Mouse (Mus musculus): ENCODE measurements around the gene Vdr. TPM values are rescaled to one million over a fixed set of nuclear protein-coding genes. Genes with fewer than 3 reads are reported as not detected.
A peak's percentile ranks its signal among the peaks of the same experiment; 100 is the strongest.

Gene Vdr
- polyA plus RNA-seq, 1 experiment from 2014 or later: 0.15 TPM

GRCm38 (mm10) chr15:97816199-97816994, 94.0 kb downstream of the Vdr start:
- Histone ChIP-seq H3K4me1 (peaks cover 50% of the 10 kb centered on the region), H3K9me3 (replicated peaks) (no peaks in the 10 kb centered on the region), H3K36me3 (peaks cover 31% of the 10 kb centered on the region), H3K27me3 (ENCODE audit: low read depth, poor library complexity, severe bottlenecking) (no peaks in the 10 kb centered on the region), H3K27ac (no peak overlapping the region), H3K4me3 (no peak overlapping the region)
- DNase-seq (ENCODE audit: low spot score): no peak
- WGBS: 93% methylated on average over 17 of the region's 17 CpGs

DNA sequence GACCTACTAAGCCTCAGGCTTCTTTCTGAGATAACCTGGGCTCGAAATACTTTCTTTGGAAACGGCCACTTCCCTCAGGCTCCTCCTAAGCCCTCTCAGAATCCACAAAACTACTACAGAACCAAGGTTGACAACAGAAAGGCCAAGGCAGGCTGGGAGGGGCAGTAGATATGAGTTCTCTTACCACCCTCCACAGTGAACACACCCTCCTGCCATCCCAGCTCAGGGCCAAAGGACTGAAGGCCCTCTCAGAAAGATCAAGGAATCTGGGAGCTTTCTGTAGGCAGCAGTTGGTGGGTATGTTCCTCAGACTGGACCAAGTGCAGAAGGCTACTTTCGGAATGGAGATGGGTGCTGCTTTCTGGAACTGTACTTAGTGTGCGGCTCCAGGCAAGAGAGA, 95.2 kb downstream of the Vdr start:
- no peak for DNase-seq (ENCODE audit: low spot score)
- WGBS: 94% methylated on average over 4 of the region's 4 CpGs
- Histone ChIP-seq H3K9me3 (replicated peaks) (no peaks in the 10 kb centered on the region), H3K4me3 (no peak overlapping the region), H3K4me1 (peaks cover 39% of the 10 kb centered on the region), H3K27me3 (ENCODE audit: low read depth, poor library complexity, severe bottlenecking) (no peaks in the 10 kb centered on the region), H3K36me3 (peaks cover 36% of the 10 kb centered on the region), H3K27ac (0 out of 2 replicates have a peak overlapping the region, but pooled peaks have one; percentile 39)

DNA sequence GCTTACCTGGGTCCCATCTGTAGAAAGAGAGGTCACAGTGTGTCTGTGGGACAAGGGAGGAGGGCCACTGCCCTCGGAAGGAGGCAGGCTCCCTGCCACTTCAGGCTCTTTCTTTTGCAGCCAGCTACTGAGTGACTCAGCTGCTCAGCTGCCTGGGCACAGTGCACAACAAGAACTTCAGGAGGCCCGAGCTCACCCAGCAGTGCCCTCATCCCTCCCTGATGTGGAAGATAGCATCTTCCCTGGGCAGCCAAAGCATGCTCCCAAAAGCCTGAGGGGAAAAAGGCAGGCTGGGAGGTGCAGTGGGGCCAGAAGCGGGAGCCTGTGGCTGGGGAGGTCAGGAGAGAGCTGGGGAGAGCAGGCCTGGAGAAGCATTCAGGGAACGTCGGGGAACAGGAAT, 95.7 kb downstream of the Vdr start:
- H3K27ac ChIP-seq: peak overlapping the region; percentile 39; the same call in 1 of the 2 replicates
- 60% methylated on average over 5 of the region's 5 CpGs for WGBS
- DNase-seq (ENCODE audit: low spot score): no peak
- no peak overlapping the region for H3K4me3 ChIP-seq
- peaks cover 34% of the 10 kb centered on the region for H3K4me1 ChIP-seq
- peaks cover 37% of the 10 kb centered on the region for H3K36me3 ChIP-seq
- no peaks in the 10 kb centered on the region for H3K9me3 ChIP-seq (replicated peaks)
- no peaks in the 10 kb centered on the region for H3K27me3 ChIP-seq (ENCODE audit: low read depth, poor library complexity, severe bottlenecking)

DNA sequence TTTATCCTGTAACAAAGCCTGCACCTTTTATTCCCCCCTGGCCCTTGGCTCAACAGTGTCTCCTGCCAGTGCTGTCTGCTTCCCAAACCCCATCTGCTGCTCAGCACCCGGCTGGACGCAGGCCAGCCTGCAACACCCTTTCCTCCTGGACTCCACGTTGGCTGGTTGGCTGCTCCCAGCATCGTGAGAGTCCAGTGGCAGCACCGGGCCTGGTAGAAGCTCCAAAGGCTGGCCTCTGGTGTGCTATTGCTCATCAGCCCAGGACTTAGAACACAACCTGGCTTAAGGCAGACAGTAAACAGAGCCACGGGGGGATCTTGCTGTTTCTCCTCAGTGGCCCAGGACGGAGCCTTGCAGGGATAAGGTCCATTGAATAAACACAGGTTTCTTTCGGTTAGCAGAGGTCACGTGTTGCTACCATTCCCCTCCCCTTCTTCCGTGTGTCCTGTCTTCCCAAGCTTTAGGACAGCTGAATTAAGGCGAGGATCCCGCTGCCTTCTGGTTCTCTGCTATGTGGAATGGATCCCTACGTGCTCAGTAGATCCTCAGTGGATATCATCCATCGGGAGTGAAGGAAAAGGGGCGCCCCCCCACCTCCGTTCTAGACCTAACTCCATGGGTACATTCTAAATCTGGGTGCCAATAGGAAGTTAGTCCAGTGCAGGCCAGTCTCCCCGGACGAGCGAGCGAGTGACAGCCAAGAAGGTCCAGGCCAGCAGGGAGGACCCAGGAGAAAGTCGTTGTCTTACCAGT, 96.8 kb downstream of the Vdr start:
- Histone ChIP-seq H3K4me3 (no peak overlapping the region), H3K9me3 (replicated peaks) (no peaks in the 10 kb centered on the region), H3K4me1 (peaks cover 33% of the 10 kb centered on the region), H3K36me3 (peaks cover 46% of the 10 kb centered on the region), H3K27me3 (ENCODE audit: low read depth, poor library complexity, severe bottlenecking) (no peaks in the 10 kb centered on the region), H3K27ac (peak overlapping the region; percentile 58)
- 61% methylated on average over 21 of the region's 21 CpGs for WGBS
- DNase-seq (ENCODE audit: low spot score): no peak

DNA sequence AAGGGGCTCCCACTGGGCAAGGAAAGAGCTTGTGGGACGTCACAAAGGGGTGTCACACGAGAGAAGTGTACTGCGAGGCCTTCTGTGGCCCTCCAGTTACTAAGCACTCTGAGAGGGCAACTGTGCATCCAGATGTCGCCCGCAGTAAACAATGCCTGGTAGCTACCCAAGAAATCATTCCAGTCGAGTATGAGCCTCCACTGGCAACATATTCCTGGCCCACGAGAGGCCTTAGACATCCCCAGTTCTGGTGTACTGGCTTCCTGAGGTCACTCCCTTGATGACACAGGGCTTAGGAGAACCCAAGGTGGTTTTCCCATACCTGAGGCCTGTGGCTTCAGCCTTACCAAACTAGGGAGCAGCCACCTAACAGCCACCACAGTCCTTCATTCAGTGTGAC, 97.6 kb downstream of the Vdr start:
- H3K9me3 ChIP-seq (replicated peaks): no peaks in the 10 kb centered on the region
- no peak for DNase-seq (ENCODE audit: low spot score)
- H3K4me3 ChIP-seq: no peak overlapping the region
- H3K27me3 ChIP-seq (ENCODE audit: low read depth, poor library complexity, severe bottlenecking): no peaks in the 10 kb centered on the region
- 70% methylated on average over 7 of the region's 7 CpGs for WGBS
- peaks cover 54% of the 10 kb centered on the region for H3K36me3 ChIP-seq
- H3K4me1 ChIP-seq: peaks cover 28% of the 10 kb centered on the region
- H3K27ac ChIP-seq: peak overlapping the region; percentile 58; the same call in 1 of the 2 replicates

- 0 out of 2 replicates have a peak overlapping the region, but pooled peaks have one; percentile 22 for H3K27ac ChIP-seq
These were observed 98.3 kb downstream of the Vdr start for GRCm38 (mm10) chr15:97812126-97812525.

GRCm38 (mm10) chr15:97811307-97811706, 99.1 kb downstream of the Vdr start:
- Histone ChIP-seq H3K4me1 (peaks cover 28% of the 10 kb centered on the region), H3K27me3 (ENCODE audit: low read depth, poor library complexity, severe bottlenecking) (no peaks in the 10 kb centered on the region), H3K4me3 (no peak overlapping the region), H3K9me3 (replicated peaks) (no peaks in the 10 kb centered on the region), H3K27ac (no peak overlapping the region), H3K36me3 (peaks cover 63% of the 10 kb centered on the region)
- 92% methylated on average over 9 of the region's 9 CpGs for WGBS
- no peak for DNase-seq (ENCODE audit: low spot score)

More at GRCm38 (mm10) chr15:97812126-97812525, 98.3 kb downstream of the Vdr start:
- peaks cover 28% of the 10 kb centered on the region for H3K4me1 ChIP-seq
- H3K36me3 ChIP-seq: peaks cover 59% of the 10 kb centered on the region
- no peak for DNase-seq (ENCODE audit: low spot score)
- no peak overlapping the region for H3K4me3 ChIP-seq
- 89% methylated on average over 6 of the region's 6 CpGs for WGBS
- H3K27me3 ChIP-seq (ENCODE audit: low read depth, poor library complexity, severe bottlenecking): no peaks in the 10 kb centered on the region
- H3K9me3 ChIP-seq (replicated peaks): no peaks in the 10 kb centered on the region

DNA sequence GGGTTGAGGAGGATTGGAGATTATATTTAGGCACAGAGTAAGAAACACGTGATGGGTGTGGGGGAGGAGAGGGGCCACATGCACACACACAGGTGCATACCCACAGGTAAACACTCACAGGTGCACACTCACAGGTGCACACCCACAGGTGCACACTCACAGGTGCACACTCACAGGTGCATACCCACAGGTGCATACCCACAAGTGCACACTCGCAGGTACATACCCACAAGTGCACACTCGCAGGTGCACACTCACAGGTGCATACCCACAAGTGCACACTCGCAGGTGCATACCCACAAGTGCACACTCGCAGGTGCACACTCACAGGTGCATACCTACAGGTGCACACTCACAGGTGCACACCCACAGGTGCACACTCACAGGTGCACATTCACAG, 100.0 kb downstream of the Vdr start:
- no peaks in the 10 kb centered on the region for H3K27me3 ChIP-seq (ENCODE audit: low read depth, poor library complexity, severe bottlenecking)
- no peak overlapping the region for H3K27ac ChIP-seq
- no peak for DNase-seq (ENCODE audit: low spot score)
- H3K36me3 ChIP-seq: peaks cover 64% of the 10 kb centered on the region
- 90% methylated on average over 5 of the region's 5 CpGs for WGBS
- H3K4me1 ChIP-seq: peaks cover 28% of the 10 kb centered on the region
- H3K4me3 ChIP-seq: no peak overlapping the region
- no peaks in the 10 kb centered on the region for H3K9me3 ChIP-seq (replicated peaks)

- Histone ChIP-seq H3K27me3 (ENCODE audit: low read depth, poor library complexity, severe bottlenecking) (no peaks in the 10 kb centered on the region), H3K9me3 (replicated peaks) (no peaks in the 10 kb centered on the region), H3K4me1 (peaks cover 28% of the 10 kb centered on the region), H3K4me3 (no peak overlapping the region), H3K27ac (no peak overlapping the region), H3K36me3 (peaks cover 69% of the 10 kb centered on the region)
- WGBS: 89% methylated on average over 5 of the region's 5 CpGs
- DNase-seq (ENCODE audit: low spot score): no peak
These were observed 100.5 kb downstream of the Vdr start for GRCm38 (mm10) chr15:97809942-97810341.

DNA sequence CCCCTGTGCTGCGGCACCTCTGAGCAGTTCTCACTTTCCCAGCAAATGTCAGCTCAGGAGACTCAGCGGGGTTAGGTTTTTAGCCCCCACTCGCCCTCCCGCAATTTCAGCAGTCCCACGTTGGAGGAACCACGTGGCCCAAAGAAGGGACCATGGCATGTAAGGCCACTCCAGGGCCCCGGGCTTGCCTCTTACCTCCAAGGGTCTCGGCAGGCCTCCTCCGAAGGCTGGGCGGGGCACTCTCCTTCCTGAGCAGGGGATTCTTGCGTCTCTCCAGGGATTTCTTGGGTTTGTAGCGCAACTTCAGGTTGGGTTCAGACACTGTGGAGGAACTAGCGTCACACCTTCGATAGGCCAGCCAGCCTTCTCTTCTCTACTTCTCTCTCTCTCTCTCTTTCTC, 101.2 kb downstream of the Vdr start:
- H3K4me1 ChIP-seq: peaks cover 21% of the 10 kb centered on the region
- DNase-seq (ENCODE audit: low spot score): no peak
- H3K4me3 ChIP-seq: no peak overlapping the region
- H3K9me3 ChIP-seq (replicated peaks): no peaks in the 10 kb centered on the region
- peaks cover 76% of the 10 kb centered on the region for H3K36me3 ChIP-seq
- H3K27me3 ChIP-seq (ENCODE audit: low read depth, poor library complexity, severe bottlenecking): no peaks in the 10 kb centered on the region
- WGBS: 77% methylated on average over 14 of the region's 14 CpGs
- H3K27ac ChIP-seq: no peak overlapping the region

GRCm38 (mm10) chr15:97808532-97808931, 101.9 kb downstream of the Vdr start:
- Histone ChIP-seq H3K9me3 (replicated peaks) (no peaks in the 10 kb centered on the region), H3K4me1 (peaks cover 14% of the 10 kb centered on the region), H3K27me3 (ENCODE audit: low read depth, poor library complexity, severe bottlenecking) (no peaks in the 10 kb centered on the region), H3K27ac (0 out of 2 replicates have a peak overlapping the region, but pooled peaks have one; percentile 15), H3K36me3 (peaks cover 78% of the 10 kb centered on the region), H3K4me3 (no peak overlapping the region)
- no peak for DNase-seq (ENCODE audit: low spot score)
- 87% methylated on average over 14 of the region's 14 CpGs for WGBS

DNA sequence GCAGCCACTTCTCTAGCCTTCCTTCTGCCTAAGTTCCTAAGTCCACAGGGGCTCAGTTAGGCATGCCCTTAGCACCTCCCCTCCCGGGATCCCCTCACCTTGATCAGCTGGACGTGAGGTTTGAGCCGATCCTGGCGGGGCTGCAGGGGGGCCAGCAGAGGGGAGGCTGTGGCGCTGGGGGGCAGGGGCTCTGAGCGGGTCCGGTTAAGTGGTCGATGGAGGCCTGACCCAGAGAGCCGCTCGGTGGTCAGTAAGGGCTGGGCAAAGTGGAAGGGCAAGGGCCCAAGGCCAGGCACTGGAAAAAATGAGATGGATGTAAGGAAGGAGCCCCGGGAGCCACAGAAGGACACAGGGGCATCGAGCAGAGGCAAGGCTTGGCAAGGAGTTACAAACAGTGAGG, 102.6 kb downstream of the Vdr start:
- H3K27me3 ChIP-seq (ENCODE audit: low read depth, poor library complexity, severe bottlenecking): no peaks in the 10 kb centered on the region
- peaks cover 81% of the 10 kb centered on the region for H3K36me3 ChIP-seq
- H3K27ac ChIP-seq: no peak overlapping the region
- no peak overlapping the region for H3K4me3 ChIP-seq
- no peak for DNase-seq (ENCODE audit: low spot score)
- no peaks in the 10 kb centered on the region for H3K9me3 ChIP-seq (replicated peaks)
- peaks cover 10% of the 10 kb centered on the region for H3K4me1 ChIP-seq
- WGBS: 77% methylated on average over 12 of the region's 12 CpGs

Measured in limb, embryonic 10.5 days (tissue).